Mouse (Mus musculus): ENCODE measurements around the gene Car11.

Car11 gene

GRCm38 (mm10) chr7:45723781-45724180 is 24.1 kb downstream of the Car11 start:
- DNase-seq (ENCODE audit: low spot score): no peak

- no peak for DNase-seq (ENCODE audit: low spot score)
Observed at GRCm38 (mm10) chr7:45725151-45725550, 25.5 kb downstream of the Car11 start.

GRCm38 (mm10) chr7:45725713-45726112 is 26.1 kb downstream of the Car11 start, which contains the start of gene Spaca4:
Spaca4 (minus strand) TSS chr7:45725813.
- DNase-seq (ENCODE audit: low spot score): no peak

- no peak for DNase-seq (ENCODE audit: low spot score)
Observed at GRCm38 (mm10) chr7:45726419-45726818, 26.8 kb downstream of the Car11 start.

- DNase-seq (ENCODE audit: low spot score): no peak
Observed at GRCm38 (mm10) chr7:45727625-45728024, 28.0 kb downstream of the Car11 start.

- no peak for DNase-seq (ENCODE audit: low spot score)
Observed at GRCm38 (mm10) chr7:45730727-45731431, 31.2 kb downstream of the Car11 start.

- no peak for DNase-seq (ENCODE audit: low spot score)
Observed at GRCm38 (mm10) chr7:45733477-45733876, 33.8 kb downstream of the Car11 start.

- DNase-seq (ENCODE audit: low spot score): no peak
Observed at GRCm38 (mm10) chr7:45739162-45739763, 39.6 kb downstream of the Car11 start.

- DNase-seq (ENCODE audit: low spot score): no peak
Observed at GRCm38 (mm10) chr7:45739820-45740219, 40.2 kb downstream of the Car11 start.

GRCm38 (mm10) chr7:45741308-45741707 is 41.7 kb downstream of the Car11 start:
- no peak for DNase-seq (ENCODE audit: low spot score)

GRCm38 (mm10) chr7:45741777-45742176 is 42.1 kb downstream of the Car11 start:
- no peak for DNase-seq (ENCODE audit: low spot score)

GRCm38 (mm10) chr7:45742338-45742737 is 42.7 kb downstream of the Car11 start:
- no peak for DNase-seq (ENCODE audit: low spot score)

GRCm38 (mm10) chr7:45744387-45744786 is 44.7 kb downstream of the Car11 start:
- peak; percentile 57 for DNase-seq (ENCODE audit: low spot score)

- DNase-seq (ENCODE audit: low spot score): no peak
Observed at GRCm38 (mm10) chr7:45746518-45746917, 46.9 kb downstream of the Car11 start.

- no peak for DNase-seq (ENCODE audit: low spot score)
Observed at GRCm38 (mm10) chr7:45747450-45747849, 47.8 kb downstream of the Car11 start.

GRCm38 (mm10) chr7:45748110-45748509 is 48.5 kb downstream of the Car11 start:
- no peak for DNase-seq (ENCODE audit: low spot score)

- DNase-seq (ENCODE audit: low spot score): no peak
Observed at GRCm38 (mm10) chr7:45749401-45749800, 49.8 kb downstream of the Car11 start.

- no peak for DNase-seq (ENCODE audit: low spot score)
Observed at GRCm38 (mm10) chr7:45750162-45750561, 50.5 kb downstream of the Car11 start.

Measured in urinary bladder, postnatal 10 days (tissue).